Mouse (Mus musculus): Measurements from ENCODE around the gene 1700025C18Rik.
A peak's percentile ranks its signal among the peaks of the same experiment; 100 is the strongest.

1700025C18Rik gene

DNA sequence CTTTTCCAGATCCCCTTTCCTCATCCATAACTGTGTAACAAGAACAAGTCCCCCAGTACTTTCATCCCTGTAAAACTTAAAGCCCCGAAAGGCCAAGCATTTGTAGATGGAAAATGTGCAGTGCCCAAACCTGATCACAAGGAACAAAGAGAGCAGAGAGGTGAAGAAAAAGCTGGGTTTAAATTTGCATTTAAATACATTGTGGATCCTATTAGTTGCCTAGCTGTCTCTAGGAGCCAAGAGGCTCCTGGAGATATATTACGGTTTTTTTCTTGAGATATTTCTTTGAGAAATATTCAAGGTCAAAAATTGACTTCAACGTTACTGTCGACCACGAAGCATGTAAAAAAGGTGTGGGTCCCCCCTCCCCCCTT is 55.5 kb downstream of the 1700025C18Rik start:
- DNase-seq (ENCODE audit: low spot score) = no peak

DNA sequence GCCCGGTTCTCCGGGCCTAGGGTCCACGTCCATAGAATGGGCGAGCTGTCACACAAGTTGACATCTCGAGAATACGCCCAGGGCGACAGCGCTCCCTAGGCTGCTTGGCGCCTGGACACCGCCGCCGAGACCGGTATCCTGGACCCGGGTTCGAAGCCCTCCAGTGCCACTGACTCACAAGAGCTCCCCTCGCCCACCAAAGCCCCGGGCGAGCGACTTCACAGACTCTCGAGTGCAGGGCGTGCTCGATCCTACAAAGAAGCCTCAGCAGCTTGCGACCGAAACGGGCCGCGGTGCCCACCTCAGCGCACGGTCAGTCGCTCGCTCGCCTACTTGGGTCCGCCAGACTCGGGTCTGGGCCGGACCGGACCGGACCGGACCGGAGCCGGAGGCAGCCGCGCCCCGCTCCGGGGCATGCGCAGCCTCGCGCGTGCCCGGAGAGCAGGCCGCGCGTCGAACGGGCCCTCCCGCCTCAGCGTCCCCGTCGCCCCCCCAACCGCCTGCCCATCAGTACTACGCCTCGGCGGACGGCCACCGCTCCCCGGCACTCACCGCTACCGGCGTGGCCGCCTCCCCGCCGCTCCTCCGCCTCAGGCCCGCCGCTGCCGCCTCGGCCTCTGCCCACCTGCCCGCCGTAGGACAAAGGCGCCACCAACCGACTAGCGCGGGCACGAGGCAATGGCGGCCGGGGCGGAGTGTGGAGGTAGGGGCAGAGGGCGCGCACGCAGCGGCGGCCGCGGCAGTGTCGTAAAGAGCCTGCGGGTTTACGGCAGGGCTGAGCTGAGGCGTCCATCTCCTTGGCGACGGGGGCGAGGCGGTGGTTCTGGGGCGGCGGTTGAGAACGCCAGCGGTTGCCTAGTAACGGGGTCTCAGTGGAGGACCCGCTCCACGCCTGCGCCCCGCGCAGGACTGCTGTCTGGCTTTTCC is 56.2 kb downstream of the 1700025C18Rik start, which contains the start of gene Ncoa5:
Ncoa5 (minus strand) TSS at position 737 of the 927 bp plus-strand sequence.
- peak; percentile 95 for DNase-seq (ENCODE audit: low spot score)

DNA sequence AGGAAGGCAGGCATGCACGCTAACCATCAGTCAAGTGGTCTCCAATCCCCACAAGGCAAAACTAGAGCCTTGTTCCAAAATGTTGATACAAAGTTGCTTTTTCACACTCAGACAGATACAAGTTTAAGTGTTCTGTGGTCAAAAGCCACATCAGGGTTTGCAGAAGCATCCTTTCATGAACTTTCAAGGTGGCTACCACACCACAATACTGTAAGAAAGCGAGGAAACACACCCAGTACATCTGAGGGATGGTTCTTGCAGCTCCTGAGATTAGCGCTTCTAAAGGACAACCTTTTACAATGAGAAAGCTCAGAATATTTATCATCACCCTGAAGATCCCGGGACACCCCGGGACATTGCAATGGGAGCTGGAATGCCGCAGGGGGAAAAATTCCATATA is 57.2 kb downstream of the 1700025C18Rik start:
- DNase-seq (ENCODE audit: low spot score) = no peak

DNA sequence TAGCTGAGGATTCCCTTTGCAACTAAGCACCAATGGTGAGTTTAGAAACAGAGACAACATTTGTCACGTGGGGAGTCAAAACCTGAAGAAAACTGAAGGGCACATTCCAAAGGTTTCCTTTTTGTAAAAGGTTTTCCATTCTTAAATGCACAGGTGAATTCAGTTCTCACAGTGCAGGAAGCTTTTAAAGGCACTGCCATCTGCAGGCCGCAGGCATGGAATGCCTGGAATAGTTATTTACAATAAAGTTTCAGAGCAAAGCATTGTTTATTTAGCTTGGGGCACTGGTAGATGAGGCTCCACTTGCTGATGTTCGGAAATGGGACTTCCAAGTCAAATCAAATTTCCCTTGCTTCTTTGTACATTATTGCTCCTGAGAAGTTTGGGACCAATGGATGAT is 58.0 kb downstream of the 1700025C18Rik start:
- no peak for DNase-seq (ENCODE audit: low spot score)

Measured in ovary, postnatal 10 days (tissue).